Mouse (Mus musculus) C2C12 (cell line): Measurements from ENCODE around the gene Fam243. TPM values are rescaled to one million over a fixed set of nuclear protein-coding genes. Genes with fewer than 3 reads are reported as not detected.

ENCODE experiments used
- H3K27me3 ChIP-seq: one replicate; pipeline ENCODE4 v1.6.1; 2011; ENCODE audit not compliant: control insufficient read depth, insufficient read depth, insufficient read length
- H3K36me3 ChIP-seq: one replicate; pipeline ENCODE4 v1.6.1; 2011; ENCODE audit not compliant: control insufficient read depth, insufficient read depth
- H3K4me3 ChIP-seq: one replicate; pipeline ENCODE4 v1.5.1; 2011; ENCODE audit warnings: mild to moderate bottlenecking, control low read depth; ENCODE audit not compliant: poor library complexity, insufficient read depth, severe bottlenecking
- H3K79me2 ChIP-seq: one replicate; pipeline ENCODE4 v1.6.1; 2011; ENCODE audit not compliant: control insufficient read depth, insufficient read depth
- H3K79me3 ChIP-seq: one replicate; pipeline ENCODE4 v1.6.1; 2011; ENCODE audit warnings: low read depth, control low read depth
- H3ac ChIP-seq: one replicate; pipeline ENCODE3; 2011; ENCODE audit warnings: low read depth; ENCODE audit not compliant: control insufficient read depth, insufficient read length
- CEBPB ChIP-seq: IDR thresholded peaks from one replicate; pipeline ENCODE4 v1.6.1; 2011; ENCODE audit warnings: low read depth, mild to moderate bottlenecking, control low read depth, moderate library complexity
- CTCF ChIP-seq: IDR thresholded peaks from one replicate; pipeline ENCODE4 v1.5.1; 2011; ENCODE audit not compliant: control insufficient read depth, insufficient read depth, insufficient read length
- FOSL1 ChIP-seq: IDR thresholded peaks from one replicate; pipeline ENCODE4 v1.8.0; 2011; ENCODE audit warnings: mild to moderate bottlenecking, low read length; ENCODE audit not compliant: poor library complexity, insufficient read depth, severe bottlenecking
- MAX ChIP-seq: IDR thresholded peaks from one replicate; pipeline ENCODE4 v1.6.1; 2011; ENCODE audit warnings: mild to moderate bottlenecking, control low read depth
- MYOD1 ChIP-seq: IDR thresholded peaks from one replicate; pipeline ENCODE4 v1.6.1; 2011; ENCODE audit warnings: low read depth; ENCODE audit not compliant: control insufficient read depth, insufficient read length
- MYOG ChIP-seq: IDR thresholded peaks from one replicate; pipeline ENCODE4 v1.6.1; 2011; ENCODE audit not compliant: control insufficient read depth, insufficient read length; ENCODE audit errors: extremely low read depth
- USF1 ChIP-seq: IDR thresholded peaks from one replicate; pipeline ENCODE4 v1.6.1; 2011; ENCODE audit warnings: low read depth, mild to moderate bottlenecking, control low read depth, moderate library complexity
- polyA plus RNA-seq: library from polyadenylated mRNA; unstranded; fragments of >200 nt; fragmentation: generic; extraction: Trizol; gene quantifications from one replicate; pipeline ENCODE4 v1.2.1, GENCODE M21; 2012; ENCODE audit warnings: missing spikeins

Gene Fam243
- polyA plus RNA-seq, 1 experiment: not detected

DNA sequence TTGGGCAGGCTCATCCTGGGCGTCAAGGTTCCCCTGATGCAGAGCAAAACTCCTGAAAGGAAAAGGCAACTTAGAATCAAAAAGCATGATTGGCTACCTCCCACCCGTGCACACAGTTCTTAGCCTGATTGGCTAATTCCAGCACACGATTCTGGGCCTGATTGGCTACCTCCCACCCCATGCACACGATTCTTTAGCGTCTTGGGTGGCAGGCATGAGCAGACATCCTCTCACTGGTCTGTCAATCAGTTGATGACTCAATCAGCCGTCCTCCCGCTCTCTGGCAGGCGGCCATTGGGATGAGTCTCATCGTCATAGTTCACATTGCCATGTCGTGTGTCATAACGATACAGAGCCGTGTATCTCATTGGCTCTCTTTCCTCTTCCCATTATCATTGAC lies 27.7 kb upstream of the Fam243 start:
- Histone ChIP-seq H3K79me2 (no peaks in the 10 kb centered on the region), H3ac (no peak overlapping the region), H3K27me3 (no peaks in the 10 kb centered on the region), H3K36me3 (no peaks in the 10 kb centered on the region), H3K4me3 (no peak overlapping the region), H3K79me3 (no peaks in the 10 kb centered on the region)
- TF ChIP-seq CTCF (no peak), CEBPB (no peak), USF1 (peak; percentile 37), MYOD1 (no peak), FOSL1 (peak; percentile 63), MAX (peak; percentile 62), MYOG (no peak)

DNA sequence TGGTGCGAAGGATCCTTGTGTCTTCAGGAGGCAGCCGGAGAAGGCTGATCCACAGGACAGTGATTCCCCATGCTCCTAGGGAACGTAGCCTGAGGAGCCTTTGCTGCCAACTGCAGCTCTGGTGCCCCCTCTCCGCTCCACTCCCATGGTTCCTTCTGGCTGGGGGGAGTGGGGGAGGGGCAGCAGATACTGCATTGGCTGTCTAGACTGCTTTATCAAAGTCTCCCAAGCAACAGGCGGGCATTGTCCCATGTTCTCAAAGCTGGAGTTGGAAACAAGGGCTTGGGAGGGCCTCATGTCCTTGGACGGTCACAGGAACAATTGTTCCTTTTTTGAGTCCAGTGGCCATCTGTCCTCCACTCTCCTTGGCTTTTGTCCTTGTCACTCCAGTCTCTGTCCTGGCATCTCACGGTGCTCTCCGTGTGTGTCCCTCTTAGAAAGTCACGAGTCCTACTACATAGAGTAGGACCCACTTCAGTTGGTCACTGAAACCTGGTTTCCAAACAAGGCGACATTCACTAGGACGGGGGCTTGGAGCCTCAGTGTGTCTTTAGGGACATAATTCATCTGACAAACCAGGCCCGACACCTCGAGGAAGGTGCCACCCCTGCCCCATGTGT lies 25.2 kb upstream of the Fam243 start:
- no peaks in the 10 kb centered on the region for H3K27me3 ChIP-seq
- H3K79me3 ChIP-seq: no peaks in the 10 kb centered on the region
- TF ChIP-seq MYOG (no peak), FOSL1 (no peak), CTCF (no peak), CEBPB (no peak)
- no peaks in the 10 kb centered on the region for H3K36me3 ChIP-seq
- H3K4me3 ChIP-seq: no peak overlapping the region
- no peaks in the 10 kb centered on the region for H3K79me2 ChIP-seq
- no peak overlapping the region for H3ac ChIP-seq

DNA sequence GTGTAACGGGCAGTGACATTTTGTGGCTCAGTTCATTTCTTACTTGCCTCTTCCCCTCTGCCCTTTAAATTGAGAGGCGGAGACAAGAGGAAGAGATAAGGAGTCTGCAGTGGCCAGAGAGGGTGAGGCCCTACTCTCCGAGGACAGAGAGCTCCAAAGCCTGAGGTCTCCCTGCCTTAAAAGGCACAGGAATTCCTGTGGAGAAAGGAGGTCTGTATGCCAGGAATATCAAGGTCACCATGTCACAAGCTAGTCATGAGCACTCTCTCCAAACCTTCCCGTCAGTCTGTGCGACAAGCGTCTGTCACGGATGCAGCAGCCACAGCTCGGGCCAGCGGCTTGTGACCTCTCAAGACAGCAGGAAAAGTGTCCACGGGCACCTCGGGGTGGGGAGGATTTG lies 23.9 kb upstream of the Fam243 start:
- Histone ChIP-seq H3K79me3 (no peaks in the 10 kb centered on the region), H3K79me2 (no peaks in the 10 kb centered on the region), H3K36me3 (no peaks in the 10 kb centered on the region), H3ac (no peak overlapping the region), H3K4me3 (no peak overlapping the region), H3K27me3 (no peaks in the 10 kb centered on the region)
- TF ChIP-seq CTCF (no peak), MYOD1 (no peak), MYOG (no peak), MAX (no peak), USF1 (no peak), CEBPB (no peak), FOSL1 (no peak)

GRCm38 (mm10) chr16:92340612-92341511 lies 19.6 kb upstream of the Fam243 start:
- TF ChIP-seq MAX (no peak), CEBPB (no peak), CTCF (no peak), MYOD1 (no peak), FOSL1 (no peak), MYOG (no peak), USF1 (no peak)
- no peak overlapping the region for H3K4me3 ChIP-seq

DNA sequence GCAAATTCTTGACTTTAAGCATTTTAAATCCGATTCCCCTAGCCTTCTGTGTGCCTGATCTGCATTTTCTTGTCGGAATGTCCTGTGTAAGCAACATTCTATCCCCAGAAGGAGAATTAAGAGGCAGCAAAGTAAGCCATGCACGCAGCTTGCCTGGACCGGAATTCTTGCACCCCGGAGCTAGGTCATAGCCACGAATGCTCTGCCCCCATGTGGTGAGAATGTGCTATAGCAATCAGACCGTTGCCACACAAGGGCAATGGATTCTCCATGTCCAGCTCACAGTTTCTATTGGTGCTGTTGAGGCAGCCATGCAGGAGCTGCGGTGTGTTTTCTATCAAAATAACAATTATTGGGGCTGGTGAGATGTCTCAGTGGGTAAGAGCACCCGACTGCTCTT lies 15.0 kb upstream of the Fam243 start:
- Histone ChIP-seq H3K36me3 (no peaks in the 10 kb centered on the region), H3ac (no peak overlapping the region), H3K4me3 (no peak overlapping the region), H3K79me3 (no peaks in the 10 kb centered on the region), H3K79me2 (no peaks in the 10 kb centered on the region), H3K27me3 (peaks cover 28% of the 10 kb centered on the region)
- peak; percentile 91 for TF ChIP-seq CTCF
- TF ChIP-seq FOSL1: no peak

More at GRCm38 (mm10) chr16:92340612-92341511, 19.6 kb upstream of the Fam243 start:
- no peaks in the 10 kb centered on the region for H3K36me3 ChIP-seq
- H3K79me3 ChIP-seq: no peaks in the 10 kb centered on the region
- no peak overlapping the region for H3ac ChIP-seq
- H3K79me2 ChIP-seq: no peaks in the 10 kb centered on the region
- H3K27me3 ChIP-seq: peaks cover 1% of the 10 kb centered on the region

DNA sequence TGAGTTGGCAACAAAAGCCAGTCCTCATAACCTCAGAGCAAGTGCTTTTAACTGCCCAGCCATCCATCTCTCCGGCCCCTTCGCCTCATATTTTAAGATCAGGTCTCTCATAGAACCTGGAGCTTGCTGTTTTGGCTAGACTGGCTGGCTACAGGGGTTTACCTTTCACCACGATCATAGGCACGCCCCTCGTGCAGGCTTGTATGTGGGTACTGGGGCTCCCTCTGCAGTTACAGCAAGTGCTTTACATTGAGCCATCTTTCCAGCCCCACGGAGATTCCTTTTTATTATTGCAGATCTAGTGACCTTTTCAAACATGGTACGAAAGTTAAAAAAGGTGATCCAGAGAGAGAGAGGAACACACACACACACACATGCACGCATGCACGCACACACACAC lies 13.4 kb upstream of the Fam243 start:
- Histone ChIP-seq H3K4me3 (no peak overlapping the region), H3K36me3 (no peaks in the 10 kb centered on the region), H3K27me3 (peaks cover 39% of the 10 kb centered on the region), H3K79me2 (no peaks in the 10 kb centered on the region), H3K79me3 (no peaks in the 10 kb centered on the region), H3ac (no peak overlapping the region)
- TF ChIP-seq USF1: no peak
- TF ChIP-seq MAX: no peak
- no peak for TF ChIP-seq CTCF
- TF ChIP-seq MYOD1: no peak
- TF ChIP-seq CEBPB: no peak
- TF ChIP-seq FOSL1: no peak
